Mouse (Mus musculus) urinary bladder, adult 2 months (tissue): ENCODE data around the gene Grik3. TPM values are rescaled to one million over a fixed set of nuclear protein-coding genes. Genes with fewer than 3 reads are reported as not detected.
"Not testable (repeated sequence)": the region's sequence is repeated elsewhere in the genome, so short reads cannot be mapped to it uniquely, and the experiment has no call there.

Experiments used
- DNase-seq: peaks from one replicate; pipeline ENCODE4 v3.0.0; 2022; ENCODE audit warnings: low spot score
- polyA plus RNA-seq: library from polyadenylated mRNA; depleted of rRNA; stranded (reverse); fragments of >200 nt; gene quantifications from 2 replicates; pipeline ENCODE4 v1.2.3, GENCODE M21; 2012

Grik3 gene
- polyA plus RNA-seq, 1 experiment, result 0.72 TPM

GRCm38 (mm10) chr4:125595011-125595410, 104.5 kb downstream of the Grik3 start:
- DNase-seq, result no peak

GRCm38 (mm10) chr4:125598677-125599076, 108.2 kb downstream of the Grik3 start:
- DNase-seq, result no peak

GRCm38 (mm10) chr4:125599510-125600005, 109.1 kb downstream of the Grik3 start:
- DNase-seq, result no peak

GRCm38 (mm10) chr4:125600642-125601041, 110.1 kb downstream of the Grik3 start:
- no peak for DNase-seq

- no peak for DNase-seq
These were observed 110.8 kb downstream of the Grik3 start for GRCm38 (mm10) chr4:125601301-125601700.

GRCm38 (mm10) chr4:125604494-125604893, 114.0 kb downstream of the Grik3 start:
- no peak for DNase-seq

- DNase-seq, result no peak
These were observed 115.6 kb downstream of the Grik3 start for GRCm38 (mm10) chr4:125606147-125606546.

- DNase-seq, result no peak
These were observed 117.0 kb downstream of the Grik3 start for GRCm38 (mm10) chr4:125607397-125608042.

GRCm38 (mm10) chr4:125608896-125609295, 118.4 kb downstream of the Grik3 start:
- DNase-seq, result not testable (repeated sequence)

GRCm38 (mm10) chr4:125609320-125610306, 119.1 kb downstream of the Grik3 start:
- no peak for DNase-seq

- DNase-seq, result no peak
These were observed 127.4 kb downstream of the Grik3 start for GRCm38 (mm10) chr4:125617851-125618250.

GRCm38 (mm10) chr4:125618524-125619320, 128.2 kb downstream of the Grik3 start:
- DNase-seq, result no peak

- no peak for DNase-seq
These were observed 134.6 kb downstream of the Grik3 start for GRCm38 (mm10) chr4:125624885-125625678.

- DNase-seq, result no peak
These were observed 139.0 kb downstream of the Grik3 start for GRCm38 (mm10) chr4:125629544-125629943.

GRCm38 (mm10) chr4:125635037-125635436, 144.5 kb downstream of the Grik3 start:
- no peak for DNase-seq

GRCm38 (mm10) chr4:125636616-125637304, 146.3 kb downstream of the Grik3 start:
- DNase-seq, result no peak

- DNase-seq, result no peak
These were observed 146.9 kb downstream of the Grik3 start for GRCm38 (mm10) chr4:125637364-125637763.

- DNase-seq, result no peak
These were observed 150.0 kb downstream of the Grik3 start for GRCm38 (mm10) chr4:125640520-125640919.

- no peak for DNase-seq
These were observed 150.6 kb downstream of the Grik3 start for GRCm38 (mm10) chr4:125640921-125641663.
